Mouse (Mus musculus): ENCODE results near the gene Mgat4a.

Mgat4a gene

GRCm38 (mm10) chr1:37540810-37541658 lies at the start of gene Mgat4a:
TSS of gene Mgat4a (minus strand) at chr1:37541016.
- peak; percentile 78 to 84 for DNase-seq (ENCODE audit: low spot score in 2 of 2)

GRCm38 (mm10) chr1:37585809-37586480 lies 45.1 kb upstream of the Mgat4a start:
- peak in 1 of 2 experiments; percentile 23 for DNase-seq (ENCODE audit: low spot score in 2 of 2)

DNA sequence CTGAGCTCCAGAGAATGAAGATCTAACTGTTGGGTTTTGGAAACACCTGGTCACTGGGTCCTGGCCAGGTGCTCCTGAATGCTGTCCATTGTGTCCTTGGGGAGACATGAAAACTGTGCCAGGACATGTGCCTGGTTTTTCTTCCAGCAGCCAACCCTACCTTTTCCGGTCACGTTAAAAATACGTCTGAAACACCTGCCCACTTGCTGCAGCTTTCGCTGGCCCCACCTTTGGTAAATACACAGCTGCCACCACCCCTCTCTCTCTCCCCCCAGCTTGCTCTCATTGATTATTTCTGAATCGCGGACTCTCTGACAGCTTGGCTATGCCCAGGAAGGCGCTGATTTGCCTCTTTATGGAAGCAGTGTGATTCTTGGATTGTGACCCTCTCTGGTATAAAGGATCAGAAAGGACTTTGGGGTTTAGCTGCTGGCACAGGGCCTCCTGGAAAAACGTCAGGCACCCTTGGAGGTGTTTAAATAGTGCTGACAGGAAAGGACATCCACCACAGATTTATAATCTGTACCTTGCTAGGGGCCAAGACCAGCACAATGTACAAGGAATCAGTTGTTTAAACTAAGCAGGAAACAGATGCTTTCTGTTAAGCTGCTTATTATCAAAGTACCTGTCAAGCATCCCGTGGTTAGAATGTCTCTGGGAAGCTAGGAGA lies 43.1 kb upstream of the Mgat4a start:
- DNase-seq (ENCODE audit: low spot score in 2 of 2) = no peak

GRCm38 (mm10) chr1:37583167-37583566 lies 42.4 kb upstream of the Mgat4a start:
- DNase-seq (ENCODE audit: low spot score in 2 of 2) = no peak

GRCm38 (mm10) chr1:37579686-37580085 lies 38.9 kb upstream of the Mgat4a start:
- no peak for DNase-seq (ENCODE audit: low spot score in 2 of 2)

DNA sequence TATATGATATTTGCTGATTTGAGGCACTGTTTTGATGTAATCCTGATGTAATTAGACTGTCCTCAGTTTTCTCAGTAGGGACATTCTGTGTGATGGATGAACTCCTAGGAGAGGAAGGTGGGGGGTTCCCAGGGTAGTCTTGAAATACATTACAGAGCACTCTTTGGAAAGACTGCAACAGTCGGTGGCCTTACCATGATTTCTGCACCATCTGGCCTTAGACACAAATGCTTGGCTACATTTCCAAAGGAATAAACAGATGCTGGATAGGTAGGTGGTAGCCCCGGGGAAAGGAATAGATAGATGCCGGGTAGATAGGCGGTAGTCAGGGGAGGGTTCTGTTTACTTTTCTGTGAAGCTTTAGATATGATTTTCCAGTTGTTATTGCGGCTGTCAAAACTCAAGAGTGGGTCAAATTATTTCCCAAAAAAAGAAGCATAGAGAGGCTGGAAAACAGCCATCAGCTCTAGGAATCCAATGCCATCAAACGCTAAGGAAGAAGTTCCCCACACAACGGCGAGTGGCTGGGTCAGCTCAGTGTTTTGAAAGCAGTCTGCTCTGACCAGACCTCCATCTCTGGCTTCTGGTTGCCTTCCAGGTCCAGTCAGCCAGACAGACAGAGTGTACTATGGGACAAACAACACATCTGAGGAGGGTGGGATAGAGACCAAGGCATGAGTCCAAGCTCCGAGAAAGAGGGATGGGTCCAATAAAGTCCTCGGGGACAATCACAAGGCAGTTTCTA lies 31.9 kb upstream of the Mgat4a start:
- no peak for DNase-seq (ENCODE audit: low spot score in 2 of 2)

- no peak for DNase-seq (ENCODE audit: low spot score in 2 of 2)
These were observed 27.6 kb upstream of the Mgat4a start for GRCm38 (mm10) chr1:37568379-37568778.

GRCm38 (mm10) chr1:37566754-37567153 lies 25.9 kb upstream of the Mgat4a start:
- no peak for DNase-seq (ENCODE audit: low spot score in 2 of 2)

DNA sequence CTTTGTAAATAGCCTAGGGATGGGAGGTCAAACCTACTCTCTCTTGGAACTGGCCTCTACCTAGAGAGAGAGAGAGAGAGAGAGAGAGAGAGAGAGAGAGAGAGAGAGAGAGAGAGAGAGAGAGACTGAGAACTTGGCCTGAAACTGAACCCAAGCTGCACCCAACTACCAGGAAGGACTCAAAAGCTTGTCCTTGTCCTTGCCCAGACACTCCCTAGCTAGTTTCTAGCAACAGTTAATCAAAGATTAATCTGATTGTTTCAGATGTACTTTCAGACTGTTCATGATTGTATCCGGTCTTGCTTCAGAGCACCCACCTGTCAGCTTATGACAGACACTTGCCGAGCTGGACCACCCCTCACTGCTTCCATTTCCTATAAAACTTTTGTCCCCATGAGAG lies 25.5 kb upstream of the Mgat4a start:
- no peak for DNase-seq (ENCODE audit: low spot score in 2 of 2)

DNA sequence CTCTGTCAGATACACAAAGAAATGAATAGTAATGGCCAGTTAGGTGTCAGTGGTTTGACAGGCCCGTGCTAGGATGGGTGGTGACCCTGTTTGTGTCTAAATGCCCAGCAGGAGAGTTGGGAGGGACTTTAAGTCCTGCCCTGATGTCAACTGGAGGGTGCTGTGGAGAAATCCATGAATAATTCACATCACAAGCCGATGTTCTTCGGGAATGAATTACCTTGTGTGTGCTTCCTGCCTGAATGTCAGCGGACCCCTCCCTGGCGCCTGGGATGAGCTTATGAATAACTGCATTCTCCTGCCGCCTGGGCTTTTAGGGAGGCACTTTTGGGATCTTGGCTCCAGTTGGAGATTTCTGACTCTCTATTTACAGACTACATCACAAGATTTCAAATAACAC lies 24.6 kb upstream of the Mgat4a start:
- DNase-seq (ENCODE audit: low spot score in 2 of 2) = no peak

DNA sequence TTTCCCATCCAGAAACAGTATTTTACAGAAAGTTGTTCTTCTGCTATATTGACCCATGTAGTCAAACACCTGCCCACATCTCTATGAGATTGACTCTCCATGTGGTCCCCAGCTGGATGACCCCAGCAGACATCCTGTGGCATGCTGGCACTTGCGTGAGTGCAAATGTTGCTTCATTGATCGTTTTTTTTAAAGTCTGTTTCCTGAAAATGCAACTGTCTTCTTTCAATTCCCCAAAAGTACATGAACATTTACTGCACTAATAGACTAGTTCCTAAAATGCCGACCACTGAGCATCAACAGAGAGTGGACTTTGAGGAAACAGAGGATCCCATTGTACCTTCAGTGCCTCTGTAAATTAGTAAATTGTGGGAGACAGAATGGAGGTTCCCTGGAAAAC lies 21.1 kb upstream of the Mgat4a start:
- DNase-seq (ENCODE audit: low spot score in 2 of 2) = no peak

DNA sequence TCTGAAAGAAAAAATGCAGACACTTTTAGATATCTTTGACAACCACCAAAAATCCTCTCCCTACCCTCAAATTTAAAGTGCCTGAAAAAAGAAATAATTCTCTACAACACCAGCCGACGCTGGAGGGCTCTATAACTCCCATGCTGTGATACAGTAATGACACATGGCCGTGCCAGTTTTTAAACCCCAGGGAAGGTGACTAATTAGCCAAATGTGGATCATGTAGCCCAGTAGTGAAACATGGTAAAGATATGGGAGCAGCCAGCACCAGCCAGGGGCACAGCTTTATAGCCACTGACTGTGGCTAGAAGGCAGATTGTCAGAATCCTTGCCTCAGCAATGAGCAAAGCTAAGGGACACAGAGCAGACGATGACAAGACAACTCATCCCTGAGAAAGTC lies 19.5 kb upstream of the Mgat4a start:
- DNase-seq (ENCODE audit: low spot score in 2 of 2) = peak in 1 of 2 experiments; percentile 15

GRCm38 (mm10) chr1:37551986-37552385 lies 11.2 kb upstream of the Mgat4a start:
- DNase-seq (ENCODE audit: low spot score in 2 of 2) = no peak

- no peak for DNase-seq (ENCODE audit: low spot score in 2 of 2)
These were observed 8.7 kb upstream of the Mgat4a start for GRCm38 (mm10) chr1:37549501-37549900.

DNA sequence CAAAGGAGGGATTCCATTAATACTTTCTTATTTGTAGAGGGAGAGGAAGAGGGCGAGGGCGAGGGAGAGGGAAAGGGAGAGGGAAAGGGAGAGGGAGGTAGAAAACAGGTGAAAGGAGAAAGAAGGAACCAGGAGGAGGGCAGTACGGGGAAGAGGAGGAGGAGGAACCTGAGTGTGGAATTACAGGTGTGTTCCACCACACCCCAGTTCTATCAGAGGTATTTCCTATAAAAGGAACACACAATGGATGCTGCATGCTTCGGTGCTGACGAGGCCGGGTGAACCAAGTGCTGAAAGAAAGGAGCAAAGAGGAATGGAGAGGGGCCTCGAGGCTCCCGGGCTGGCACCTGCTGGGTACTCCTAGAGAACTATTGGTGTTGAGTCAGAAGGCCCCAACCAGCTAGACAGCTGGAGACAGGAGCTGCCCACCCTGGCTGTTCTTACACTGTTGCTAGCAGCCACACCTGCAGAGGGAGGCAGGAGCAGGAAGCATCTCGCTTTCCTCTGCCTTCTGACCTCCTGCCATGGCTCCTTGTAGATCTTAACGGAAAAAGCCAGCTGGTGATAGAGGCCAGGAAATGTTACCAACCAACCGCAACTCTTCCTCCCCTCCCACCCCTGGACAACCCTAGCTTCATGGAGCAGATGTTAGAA lies 5.7 kb upstream of the Mgat4a start:
- DNase-seq (ENCODE audit: low spot score in 2 of 2) = no peak

GRCm38 (mm10) chr1:37544251-37544650 lies 3.4 kb upstream of the Mgat4a start:
- no peak for DNase-seq (ENCODE audit: low spot score in 2 of 2)

DNA sequence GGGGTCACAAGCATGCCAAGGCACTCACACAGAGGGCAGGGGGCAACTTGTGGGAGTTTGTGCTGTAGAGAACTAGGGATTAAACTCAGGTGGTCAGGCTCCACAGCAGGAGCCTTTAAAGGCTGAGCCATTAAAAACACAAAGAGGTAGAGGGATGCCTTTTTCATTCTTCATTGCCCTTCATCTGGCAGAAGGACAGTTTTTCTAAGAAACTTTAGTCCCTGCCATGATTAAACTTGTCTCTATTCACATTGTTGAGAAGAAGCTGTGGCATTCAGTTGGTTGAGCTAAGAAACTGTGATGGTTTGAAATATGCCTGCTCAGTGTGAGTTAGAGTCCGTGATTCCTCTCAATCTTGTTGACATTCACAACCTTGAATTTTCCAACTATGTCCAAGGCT lies 2.2 kb upstream of the Mgat4a start:
- no peak for DNase-seq (ENCODE audit: low spot score in 2 of 2)

DNA sequence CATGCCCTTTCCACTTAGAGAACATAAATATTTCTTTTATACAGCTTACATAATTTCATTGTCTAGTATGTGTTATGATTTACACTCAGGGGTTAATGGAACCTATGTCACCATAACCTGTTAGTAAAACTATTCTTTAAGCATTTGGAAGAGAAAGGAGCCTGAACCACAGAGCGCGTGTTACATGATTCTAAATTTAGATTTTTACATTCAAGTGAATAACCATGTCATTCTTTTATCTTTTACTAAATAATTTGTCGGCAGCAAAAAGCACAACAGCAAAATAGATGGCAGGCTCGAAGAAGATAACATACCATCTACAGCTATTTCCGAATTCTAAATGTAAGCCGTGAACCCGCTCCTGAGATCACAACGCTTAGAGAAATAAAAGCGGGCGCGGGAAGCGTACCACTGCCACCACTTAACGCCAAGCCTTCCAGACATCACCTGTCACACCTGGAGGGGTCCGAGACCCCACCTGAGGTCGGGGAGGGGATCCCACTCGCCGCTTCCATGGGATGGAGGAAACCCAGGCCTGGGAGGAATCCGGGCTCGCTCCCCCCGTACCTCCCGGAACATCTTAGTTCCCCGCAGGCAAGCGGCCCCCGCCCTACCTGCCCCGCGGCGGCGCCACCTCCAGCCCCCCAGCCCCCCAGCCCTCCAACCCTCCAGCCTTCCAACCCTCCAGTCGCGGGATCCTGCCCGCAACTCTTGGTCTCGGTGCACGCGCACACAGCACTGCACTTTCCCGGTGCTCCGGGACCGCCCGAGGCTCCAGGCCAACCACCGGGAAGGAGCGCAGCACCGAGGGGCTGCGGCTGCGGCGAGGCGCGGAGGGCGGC lies 627 bp downstream of the Mgat4a start:
- DNase-seq (ENCODE audit: low spot score in 2 of 2) = no peak

- no peak for DNase-seq (ENCODE audit: low spot score in 2 of 2)
These were observed 6.2 kb downstream of the Mgat4a start for GRCm38 (mm10) chr1:37534532-37535108.

- no peak for DNase-seq (ENCODE audit: low spot score in 2 of 2)
These were observed 7.6 kb downstream of the Mgat4a start for GRCm38 (mm10) chr1:37533181-37533580.
